Mouse (Mus musculus) c-Kit-positive CD71-positive TER-119-positive erythroid progenitor cells, embryonic 14.5 days (primary cell): Measurements from ENCODE around the gene Pcgf1.
A peak's percentile ranks its signal among the peaks of the same experiment; 100 is the strongest.

Source experiments
- DNase-seq: peaks from one replicate; pipeline ENCODE4 v3.0.0-alpha.2; 2013; ENCODE audit warnings: low spot score

Gene Pcgf1

GRCm38 (mm10) chr6:83077630-83078323 is at the start of gene Pcgf1:
Gene Pcgf1, plus strand, starts transcription at chr6:83077869.
- no peak for DNase-seq

GRCm38 (mm10) chr6:83029777-83030176 is 47.9 kb upstream of the Pcgf1 start:
- no peak for DNase-seq

GRCm38 (mm10) chr6:83031111-83031510 is 46.6 kb upstream of the Pcgf1 start:
- no peak for DNase-seq

- no peak for DNase-seq
Observed at GRCm38 (mm10) chr6:83031921-83032590, 45.6 kb upstream of the Pcgf1 start.

GRCm38 (mm10) chr6:83032769-83033191 is 44.9 kb upstream of the Pcgf1 start:
- no peak for DNase-seq

- peak; percentile 69 for DNase-seq
Observed at GRCm38 (mm10) chr6:83033249-83034185, 44.2 kb upstream of the Pcgf1 start, which contains the start of the genes Dok1 and Loxl3. Gene Dok1, minus strand, starts transcription at chr6:83033471. Gene Loxl3, plus strand, starts transcription at chr6:83034173.

- DNase-seq, result no peak
Observed at GRCm38 (mm10) chr6:83034463-83035055, 43.1 kb upstream of the Pcgf1 start.

- no peak for DNase-seq
Observed at GRCm38 (mm10) chr6:83037188-83037587, 40.5 kb upstream of the Pcgf1 start.

- DNase-seq, result peak; percentile 89
Observed at GRCm38 (mm10) chr6:83038496-83039012, 39.1 kb upstream of the Pcgf1 start.

- no peak for DNase-seq
Observed at GRCm38 (mm10) chr6:83040601-83041000, 37.1 kb upstream of the Pcgf1 start.

GRCm38 (mm10) chr6:83043561-83043960 is 34.1 kb upstream of the Pcgf1 start:
- no peak for DNase-seq

- no peak for DNase-seq
Observed at GRCm38 (mm10) chr6:83043993-83044392, 33.7 kb upstream of the Pcgf1 start.

- DNase-seq, result no peak
Observed at GRCm38 (mm10) chr6:83044742-83045141, 32.9 kb upstream of the Pcgf1 start.

GRCm38 (mm10) chr6:83049367-83049766 is 28.3 kb upstream of the Pcgf1 start:
- no peak for DNase-seq

- DNase-seq, result no peak
Observed at GRCm38 (mm10) chr6:83053136-83053960, 24.3 kb upstream of the Pcgf1 start.

GRCm38 (mm10) chr6:83054074-83054851 is 23.4 kb upstream of the Pcgf1 start, which contains the start of gene Aup1:
Gene Aup1, plus strand, starts transcription at chr6:83054521.
- DNase-seq, result peak; percentile 97

- DNase-seq, result no peak
Observed at GRCm38 (mm10) chr6:83054871-83055431, 22.7 kb upstream of the Pcgf1 start, which contains the start of gene Htra2. Gene Htra2, minus strand, starts transcription at chr6:83055273.

GRCm38 (mm10) chr6:83057790-83058189 is 19.9 kb upstream of the Pcgf1 start, which contains the start of gene Dqx1:
Gene Dqx1, plus strand, starts transcription at chr6:83057844.
- no peak for DNase-seq

- DNase-seq, result no peak
Observed at GRCm38 (mm10) chr6:83058725-83059124, 18.9 kb upstream of the Pcgf1 start.
